Mouse (Mus musculus) right cerebral cortex, postnatal 14 days (tissue): ENCODE data around the gene Rpe65.

Source experiments
- DNase-seq: peaks from one replicate; pipeline ENCODE4 v3.0.0; 2022

Rpe65 gene

DNA sequence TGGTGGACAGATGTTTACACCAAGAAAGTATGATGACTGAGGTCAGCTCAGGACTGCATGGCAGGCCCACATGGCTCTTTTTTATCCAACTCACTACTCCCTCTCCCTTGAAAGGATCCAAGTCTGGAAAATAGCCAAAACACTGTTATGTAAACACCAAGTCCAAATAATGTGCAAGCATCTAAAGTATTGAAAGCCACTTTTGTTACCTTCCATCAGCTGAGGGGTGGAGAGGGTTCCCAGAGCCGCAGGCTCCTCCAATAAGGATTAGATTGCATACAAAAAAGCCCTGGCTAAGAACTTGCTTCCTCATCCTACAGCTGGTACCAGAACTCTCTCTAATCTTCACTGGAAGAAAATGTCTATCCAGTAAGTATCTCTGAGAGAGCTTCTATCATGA is at the start of gene Rpe65:
Rpe65 (plus strand) TSS at position 301 of the 400 bp plus-strand sequence.
- DNase-seq = no peak

DNA sequence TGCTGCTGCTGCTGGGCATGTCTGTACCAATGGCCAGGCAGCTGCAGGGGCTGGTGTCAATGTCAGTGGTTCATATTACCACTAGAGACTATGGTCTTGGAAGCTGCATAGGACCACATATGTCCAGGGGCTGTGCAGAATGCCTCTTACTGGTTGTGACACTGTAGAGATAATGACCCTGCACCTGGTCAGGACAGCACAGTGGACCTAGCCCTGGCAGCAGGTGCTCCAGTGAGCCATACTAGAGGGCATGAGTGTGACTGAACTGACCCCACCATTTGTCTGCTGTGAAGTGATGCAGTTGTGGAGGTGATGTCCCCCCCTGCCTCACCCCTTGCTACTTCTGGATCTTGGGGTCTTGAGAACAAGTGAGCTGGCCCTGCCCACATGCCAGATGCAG is 48.8 kb upstream of the Rpe65 start:
- no peak for DNase-seq

DNA sequence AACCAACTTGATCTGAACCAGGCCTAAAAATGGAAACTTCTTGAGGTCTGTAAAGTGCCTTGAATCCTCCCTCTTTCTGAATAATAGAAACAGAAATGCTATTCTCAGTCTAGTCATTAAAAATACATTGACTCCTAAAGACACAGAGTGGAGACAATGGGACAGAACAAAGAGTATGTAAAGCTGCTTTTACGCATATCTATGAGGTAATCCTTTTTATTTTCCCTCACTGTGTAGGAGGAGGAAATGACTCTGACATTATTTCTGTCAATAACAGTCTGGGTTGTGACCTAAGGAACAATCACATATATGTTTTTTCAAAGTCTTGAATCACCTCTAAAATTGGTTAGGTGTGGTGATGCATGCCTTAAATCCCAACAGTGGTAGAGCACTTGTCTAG is 16.0 kb downstream of the Rpe65 start:
- DNase-seq = no peak

DNA sequence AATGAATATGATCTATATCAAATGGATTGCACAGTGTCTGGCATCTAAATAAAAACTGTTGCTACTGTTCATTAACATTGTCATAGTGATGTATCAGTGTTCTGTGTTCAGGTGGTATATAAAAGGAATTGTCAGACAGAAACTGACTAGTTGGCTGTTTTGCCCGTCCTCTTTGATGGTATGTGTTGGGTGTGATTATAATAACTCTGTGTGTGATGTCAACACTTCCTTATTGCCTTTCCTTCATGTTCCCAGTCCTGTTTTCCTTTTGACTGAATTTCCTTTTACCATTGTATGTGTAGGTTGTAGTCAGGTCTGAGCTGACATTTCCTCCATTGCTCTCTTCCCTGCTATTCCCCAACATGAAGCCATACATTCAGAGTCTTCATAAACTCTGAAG is 22.1 kb downstream of the Rpe65 start:
- no peak for DNase-seq

DNA sequence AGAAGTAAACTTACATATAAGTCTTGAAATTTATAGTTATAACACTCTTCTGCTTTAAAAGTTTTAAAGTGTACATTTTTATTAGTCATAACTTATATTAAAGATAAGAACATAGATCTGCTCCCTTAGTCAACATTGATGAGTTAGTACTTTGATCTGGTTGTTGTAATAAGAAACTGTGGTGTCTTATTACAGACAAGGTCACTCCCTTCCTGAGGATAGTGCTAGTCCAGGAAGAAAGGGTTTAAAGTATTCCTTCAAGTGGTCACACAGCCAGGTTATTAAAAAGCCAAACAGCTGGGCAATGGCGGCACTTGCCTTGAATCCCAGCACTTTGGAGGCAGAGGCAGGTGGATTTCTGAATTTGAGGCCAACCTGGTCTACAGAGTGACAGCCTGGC is 25.0 kb downstream of the Rpe65 start:
- no peak for DNase-seq

DNA sequence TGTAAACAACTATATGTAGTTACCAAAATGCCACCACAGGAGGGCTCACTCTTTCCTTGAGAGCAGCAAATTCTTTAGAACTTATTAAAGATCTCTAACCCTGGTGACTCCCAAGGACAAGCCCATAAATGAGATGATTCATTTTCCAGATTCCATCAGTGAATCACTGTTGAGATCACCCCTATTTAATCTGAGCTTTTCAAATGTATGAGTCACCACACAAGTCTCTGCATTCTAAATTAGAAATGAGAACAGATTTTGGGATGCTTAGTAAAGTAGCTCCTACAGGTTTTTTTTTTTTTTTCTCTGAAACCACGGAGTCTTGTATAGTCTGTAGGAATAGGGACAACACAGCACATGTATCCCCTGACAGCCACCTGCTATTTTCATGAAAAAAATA is 61.8 kb downstream of the Rpe65 start:
- no peak for DNase-seq

DNA sequence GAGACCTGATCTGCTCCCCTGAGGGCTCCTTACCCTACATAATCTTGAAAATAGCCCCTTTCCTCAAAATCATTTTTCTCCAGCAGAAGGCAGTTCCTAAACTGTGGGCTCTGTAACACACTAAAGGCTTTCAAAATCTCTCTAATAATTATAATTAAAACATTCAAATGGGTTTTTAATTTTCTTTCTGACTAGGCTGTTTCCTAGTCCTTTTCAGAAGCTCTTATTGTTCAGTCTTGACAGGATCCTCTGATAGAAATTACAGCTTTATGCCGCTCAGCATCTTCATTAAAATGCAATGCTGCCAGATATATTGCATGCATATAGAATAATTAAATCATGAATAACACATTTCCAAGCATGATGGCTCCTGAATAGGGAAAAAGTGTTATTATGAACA is 64.4 kb downstream of the Rpe65 start:
- DNase-seq = no peak
